Mouse (Mus musculus): ENCODE data around the gene Ranbp6.

Gene Ranbp6

GRCm38 (mm10) chr19:29810022-29810421 lies 2.8 kb downstream of the Ranbp6 start:
- DNase-seq (ENCODE audit: low spot score in 2 of 2) = no peak

DNA sequence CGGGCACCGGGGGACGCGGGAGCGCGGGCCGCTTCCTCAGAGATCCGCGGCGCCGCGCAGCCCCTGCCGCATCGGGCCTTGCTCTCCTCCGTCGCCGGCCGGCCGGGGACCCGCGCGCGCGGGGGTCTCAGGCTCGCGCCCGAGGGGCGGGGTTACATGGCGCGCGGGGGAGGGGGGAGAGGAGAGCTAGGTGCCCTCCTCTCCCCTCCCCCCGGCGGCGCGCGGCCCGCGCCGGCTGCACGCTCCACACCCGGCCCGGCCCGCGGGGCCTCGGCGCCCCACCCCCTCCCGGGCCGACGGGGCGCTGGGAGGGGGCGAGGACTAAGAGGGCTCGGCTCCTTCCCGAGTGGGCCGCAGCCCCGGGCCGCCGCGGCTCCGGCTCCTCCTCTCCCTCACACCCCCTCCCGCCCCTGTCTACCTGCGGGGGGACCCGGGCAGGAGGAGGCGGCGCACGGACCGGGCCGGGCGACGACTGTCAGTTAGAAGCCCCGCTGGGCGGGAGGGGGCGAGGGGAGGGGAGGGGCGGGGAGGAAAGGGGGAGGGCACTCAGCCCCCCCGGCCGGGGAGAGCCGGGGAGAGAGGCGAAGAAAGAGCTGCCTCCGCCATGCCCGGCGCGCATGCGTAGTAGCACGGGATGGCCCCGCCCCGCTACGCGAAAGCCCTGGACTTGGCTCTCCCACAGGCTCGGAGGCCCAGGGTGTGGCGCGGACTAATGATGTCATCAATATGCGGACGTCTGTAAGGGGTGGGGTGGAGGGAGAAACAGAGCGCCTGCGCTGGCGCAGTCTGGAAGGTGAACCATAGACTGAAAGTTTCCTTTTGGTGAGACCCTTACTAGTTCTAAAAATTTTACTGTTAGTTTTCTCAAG lies 6.6 kb downstream of the Ranbp6 start, which contains the start of gene 9930021J03Rik:
9930021J03Rik (minus strand) TSS at position 73 of the 869 bp plus-strand sequence.
- peak; percentile 98 for DNase-seq (ENCODE audit: low spot score in 2 of 2)

GRCm38 (mm10) chr19:29805101-29805916 lies 7.5 kb downstream of the Ranbp6 start:
- DNase-seq (ENCODE audit: low spot score in 2 of 2) = peak; percentile 80 to 81

DNA sequence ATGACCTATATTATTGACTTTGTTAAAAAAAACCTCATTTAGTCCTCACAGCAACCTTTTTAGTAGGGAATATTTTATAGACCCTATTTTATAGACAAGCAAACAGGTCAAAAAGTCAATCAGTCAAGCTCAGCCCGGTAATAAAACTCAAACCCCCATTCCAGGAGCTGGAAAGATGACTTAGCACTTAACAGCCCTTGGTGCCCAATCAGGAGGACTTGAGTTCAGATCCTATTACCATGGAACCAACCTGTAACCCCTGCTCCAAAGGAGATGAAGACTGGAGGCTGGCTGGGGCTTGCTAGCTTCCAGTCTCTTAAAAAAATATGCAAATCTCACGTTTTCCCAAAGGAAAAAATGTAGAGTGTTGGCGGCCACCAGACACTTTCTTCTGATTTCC lies 8.8 kb downstream of the Ranbp6 start:
- DNase-seq (ENCODE audit: low spot score in 2 of 2) = no peak

DNA sequence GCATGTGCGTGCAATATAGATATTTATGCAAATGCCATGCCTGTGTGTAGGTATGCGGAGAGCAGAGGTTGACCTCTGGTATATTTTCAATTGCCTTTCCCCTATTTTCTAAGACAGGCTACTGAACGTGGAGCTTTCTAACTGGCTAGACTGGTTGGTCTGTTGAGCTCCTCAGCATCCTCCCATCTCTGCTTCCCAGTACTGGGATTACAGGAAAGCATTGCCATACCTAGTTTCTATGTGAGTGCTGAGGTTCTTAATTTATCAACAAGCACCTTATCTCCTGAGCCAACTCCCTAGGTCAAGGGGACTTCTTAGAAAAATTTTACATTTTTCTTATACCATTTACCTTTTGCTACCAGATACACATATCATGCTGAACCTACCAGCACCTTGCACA lies 15.4 kb downstream of the Ranbp6 start:
- no peak for DNase-seq (ENCODE audit: low spot score in 2 of 2)

GRCm38 (mm10) chr19:29787997-29788396 lies 24.8 kb downstream of the Ranbp6 start:
- no peak for DNase-seq (ENCODE audit: low spot score in 2 of 2)

DNA sequence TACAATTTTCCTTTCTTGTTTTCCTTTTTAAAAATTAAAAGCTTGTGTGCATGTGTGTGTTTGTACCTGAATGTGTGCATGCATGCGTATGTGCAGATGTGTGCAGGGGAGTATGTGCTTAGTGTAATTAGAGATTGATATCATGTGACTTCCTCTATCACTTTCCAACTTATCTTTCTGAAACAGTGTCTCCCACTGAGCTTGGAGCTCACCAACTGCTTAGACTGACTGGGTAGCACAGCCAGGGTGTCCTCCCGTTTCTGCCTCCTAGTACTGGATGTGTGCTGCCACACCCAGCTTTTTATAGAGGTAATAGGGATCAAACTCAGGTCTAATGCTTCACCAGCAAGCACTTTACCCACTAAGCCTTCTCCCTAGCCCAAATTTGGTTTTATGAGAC lies 29.9 kb downstream of the Ranbp6 start:
- no peak for DNase-seq (ENCODE audit: low spot score in 2 of 2)
